Mouse (Mus musculus) left cerebral cortex, postnatal 10 days (tissue): ENCODE results near the gene 4921517D22Rik. TPM values are rescaled to one million over a fixed set of nuclear protein-coding genes. Genes with fewer than 3 reads are reported as not detected.
A peak's percentile ranks its signal among the peaks of the same experiment; 100 is the strongest.
"Not testable (repeated sequence)": the region's sequence is repeated elsewhere in the genome, so short reads cannot be mapped to it uniquely, and the experiment has no call there.

ENCODE experiments used
- DNase-seq, 2 experiments: peaks; one replicate each; pipeline ENCODE4 v3.0.0; 2021 to 2022; ENCODE audit warnings: low spot score in 2 of 2, mixed read lengths in 1 of 2; ENCODE audit errors: extremely low spot score in 1 of 2
- intact Hi-C: fragments of 180-260 bp; cut with DNase I; formaldehyde crosslinking; loops from one replicate; pipeline ENCODE4 v1.15.1; 2025
- total RNA-seq, 2 experiments: library from RNA; stranded (reverse); gene quantifications; 2 replicates each; pipeline ENCODE4 v1.2.3; 2021

4921517D22Rik gene
- not detected for total RNA-seq

- intact Hi-C loops: no loop called here
These were observed at the start of gene 4921517D22Rik for GRCm38 (mm10) chr13:59694008-59694407. Gene 4921517D22Rik, minus strand, starts transcription at chr13:59694108.

GRCm38 (mm10) chr13:59741697-59742096, 47.8 kb upstream of the 4921517D22Rik start:
- intact Hi-C loops: no loop called here
- peak in 1 of 2 experiments; percentile 53 for DNase-seq

More at GRCm38 (mm10) chr13:59694008-59694407, at the start of gene 4921517D22Rik:
- DNase-seq: no peak

GRCm38 (mm10) chr13:59741096-59741495, 47.2 kb upstream of the 4921517D22Rik start:
- DNase-seq: no peak
- intact Hi-C loops: no loop called here

- intact Hi-C loops: no loop called here
- DNase-seq: no peak
These were observed 45.5 kb upstream of the 4921517D22Rik start for GRCm38 (mm10) chr13:59739397-59739796.

GRCm38 (mm10) chr13:59738455-59738854, 44.5 kb upstream of the 4921517D22Rik start:
- no peak for DNase-seq
- intact Hi-C loops: no loop called here

- intact Hi-C loops: no loop called here
- no peak for DNase-seq
These were observed 41.3 kb upstream of the 4921517D22Rik start for GRCm38 (mm10) chr13:59735190-59735589.

GRCm38 (mm10) chr13:59734347-59734746, 40.4 kb upstream of the 4921517D22Rik start:
- intact Hi-C loops, DNase-seq: not testable (repeated sequence)

- no peak for DNase-seq
- intact Hi-C loops: no loop called here
These were observed 40.0 kb upstream of the 4921517D22Rik start for GRCm38 (mm10) chr13:59733936-59734335.

- DNase-seq: no peak
- intact Hi-C loops: no loop called here
These were observed 37.7 kb upstream of the 4921517D22Rik start, which contains the start of gene Spata31d1d for GRCm38 (mm10) chr13:59731652-59732051. Gene Spata31d1d, minus strand, starts transcription at chr13:59731752.

- intact Hi-C loops: loop anchor here (5.0 to 10.0 kb wide), 2 partner anchors 51 to 194 kb away; partner anchors contain the start of gene Golm1
- peak; percentile 83 to 88 for DNase-seq
These were observed 34.6 kb upstream of the 4921517D22Rik start for GRCm38 (mm10) chr13:59728378-59729093.

- DNase-seq: no peak
- intact Hi-C loops: loop anchor here (5.0 to 10.0 kb wide), 2 partner anchors 49 to 192 kb away; partner anchors contain the start of gene Golm1
These were observed 32.4 kb upstream of the 4921517D22Rik start for GRCm38 (mm10) chr13:59726139-59726867.

- intact Hi-C loops: loop anchor here (10.0 kb wide), 1 partner anchor 187 kb away; no protein-coding TSS in a partner anchor
- DNase-seq: not testable (repeated sequence)
These were observed 28.2 kb upstream of the 4921517D22Rik start for GRCm38 (mm10) chr13:59722089-59722488.

- intact Hi-C loops: no loop called here
These were observed 25.6 kb upstream of the 4921517D22Rik start for GRCm38 (mm10) chr13:59719475-59719874.

GRCm38 (mm10) chr13:59718857-59719440, 25.0 kb upstream of the 4921517D22Rik start:
- DNase-seq: peak in 1 of 2 experiments; percentile 53
- intact Hi-C loops: not testable (repeated sequence)

More at GRCm38 (mm10) chr13:59719475-59719874, 25.6 kb upstream of the 4921517D22Rik start:
- DNase-seq: no peak

GRCm38 (mm10) chr13:59713710-59714109, 19.8 kb upstream of the 4921517D22Rik start:
- intact Hi-C loops: no loop called here

GRCm38 (mm10) chr13:59711984-59712383, 18.1 kb upstream of the 4921517D22Rik start, which contains the start of gene Spata31d1b:
Gene Spata31d1b, plus strand, starts transcription at chr13:59712284.
- DNase-seq, intact Hi-C loops: not testable (repeated sequence)

More at GRCm38 (mm10) chr13:59713710-59714109, 19.8 kb upstream of the 4921517D22Rik start:
- DNase-seq: no peak

- DNase-seq: no peak
- intact Hi-C loops: no loop called here
These were observed 16.3 kb upstream of the 4921517D22Rik start, which contains the start of gene Spata31d1a for GRCm38 (mm10) chr13:59710230-59710629. Gene Spata31d1a, minus strand, starts transcription at chr13:59710330.

- peak in 1 of 2 experiments; percentile 45 for DNase-seq
- intact Hi-C loops: no loop called here
These were observed 10.7 kb upstream of the 4921517D22Rik start for GRCm38 (mm10) chr13:59704562-59704961.

- DNase-seq: no peak
- intact Hi-C loops: no loop called here
These were observed 9.6 kb upstream of the 4921517D22Rik start for GRCm38 (mm10) chr13:59703514-59703913.
